Mouse (Mus musculus) ovary, postnatal 36 days (tissue): ENCODE results near the gene Ddost.

Source experiments
- DNase-seq: peaks from one replicate; pipeline ENCODE4 v3.0.0; 2022; ENCODE audit warnings: low spot score, mixed read lengths

The Ddost gene

GRCm38 (mm10) chr4:138337341-138337740 lies 32.8 kb downstream of the Ddost start:
- DNase-seq = no peak

GRCm38 (mm10) chr4:138339963-138340362 lies 35.4 kb downstream of the Ddost start:
- no peak for DNase-seq

- no peak for DNase-seq
Observed at GRCm38 (mm10) chr4:138341393-138341792, 36.9 kb downstream of the Ddost start.

GRCm38 (mm10) chr4:138342048-138342447 lies 37.5 kb downstream of the Ddost start:
- DNase-seq = no peak

GRCm38 (mm10) chr4:138342778-138343177 lies 38.2 kb downstream of the Ddost start:
- DNase-seq = no peak

GRCm38 (mm10) chr4:138343341-138343837 lies 38.9 kb downstream of the Ddost start:
- DNase-seq = no peak

- DNase-seq = no peak
Observed at GRCm38 (mm10) chr4:138344891-138345545, 40.5 kb downstream of the Ddost start.

GRCm38 (mm10) chr4:138347280-138347679 lies 42.8 kb downstream of the Ddost start:
- no peak for DNase-seq

GRCm38 (mm10) chr4:138348716-138349115 lies 44.2 kb downstream of the Ddost start:
- no peak for DNase-seq

- DNase-seq = no peak
Observed at GRCm38 (mm10) chr4:138351821-138352220, 47.3 kb downstream of the Ddost start.

- no peak for DNase-seq
Observed at GRCm38 (mm10) chr4:138352692-138353091, 48.2 kb downstream of the Ddost start.

GRCm38 (mm10) chr4:138353438-138354171 lies 49.1 kb downstream of the Ddost start:
- no peak for DNase-seq

GRCm38 (mm10) chr4:138355496-138355895 lies 51.0 kb downstream of the Ddost start:
- DNase-seq = no peak

- no peak for DNase-seq
Observed at GRCm38 (mm10) chr4:138356141-138356540, 51.6 kb downstream of the Ddost start.

GRCm38 (mm10) chr4:138356551-138356950 lies 52.0 kb downstream of the Ddost start:
- no peak for DNase-seq

- DNase-seq = no peak
Observed at GRCm38 (mm10) chr4:138358176-138358575, 53.6 kb downstream of the Ddost start.

GRCm38 (mm10) chr4:138361370-138361821 lies 56.9 kb downstream of the Ddost start:
- DNase-seq = no peak
